Mouse (Mus musculus) thymus, postnatal 14 days (tissue): Measurements from ENCODE around the gene Msh4.

ENCODE experiments used
- DNase-seq: peaks from one replicate; pipeline ENCODE4 v3.0.0; 2021

Gene Msh4

DNA sequence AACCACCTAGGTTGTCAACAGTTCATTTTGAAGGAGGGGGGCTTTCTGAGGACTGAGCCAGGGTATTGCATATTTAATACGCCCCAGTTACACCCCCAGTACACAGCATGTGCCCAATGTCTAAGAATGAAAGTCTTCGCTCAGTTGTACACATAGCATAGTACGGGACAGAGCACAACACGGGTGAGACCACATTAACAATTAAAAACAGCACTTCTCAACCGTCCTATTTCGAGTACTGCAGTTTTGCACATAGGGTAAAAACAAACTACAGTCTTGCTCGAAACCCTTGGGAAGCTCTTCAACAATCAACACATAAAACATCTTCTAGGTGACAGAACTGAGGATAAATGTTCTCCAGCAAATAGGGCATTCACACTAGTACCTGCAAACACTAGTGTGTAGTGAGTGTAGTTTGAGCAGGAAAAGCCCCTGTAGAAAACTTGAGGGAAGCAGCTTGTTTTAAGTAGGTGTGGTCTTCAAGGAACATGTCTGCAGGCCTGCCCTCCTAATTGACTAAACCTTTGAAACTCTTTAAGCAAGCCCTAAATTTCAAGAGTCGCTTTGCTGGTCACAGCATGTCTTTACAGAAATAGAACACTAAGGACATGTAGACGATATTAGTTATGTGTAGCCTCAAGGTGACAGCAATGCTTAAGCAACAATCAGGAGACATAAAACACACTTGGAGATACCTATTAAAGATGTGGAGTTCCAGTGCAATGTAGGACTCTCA is at the start of gene Msh4:
Gene Msh4 (minus strand): TSS at position 3 of the 736 bp plus-strand sequence.
- DNase-seq, result no peak

DNA sequence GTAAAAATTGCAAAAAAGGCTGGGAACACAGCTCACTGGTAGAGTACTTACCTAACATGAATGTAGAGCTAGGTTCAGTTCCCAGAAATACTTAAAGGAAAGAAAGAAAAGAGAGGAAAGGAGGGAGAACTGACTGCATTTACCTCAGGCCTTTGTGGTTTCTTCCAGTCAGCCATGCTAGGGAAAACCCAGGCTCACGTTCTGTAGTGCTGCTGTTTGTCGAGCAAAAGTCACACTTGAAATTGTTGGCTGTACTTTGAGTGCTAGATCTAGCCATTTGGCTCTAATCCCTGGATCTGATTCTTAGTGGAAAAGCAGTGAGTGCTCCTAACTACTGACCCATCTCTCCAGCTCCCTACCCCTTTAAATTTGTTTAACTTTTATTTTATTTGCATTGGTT is 42.2 kb upstream of the Msh4 start:
- no peak for DNase-seq

DNA sequence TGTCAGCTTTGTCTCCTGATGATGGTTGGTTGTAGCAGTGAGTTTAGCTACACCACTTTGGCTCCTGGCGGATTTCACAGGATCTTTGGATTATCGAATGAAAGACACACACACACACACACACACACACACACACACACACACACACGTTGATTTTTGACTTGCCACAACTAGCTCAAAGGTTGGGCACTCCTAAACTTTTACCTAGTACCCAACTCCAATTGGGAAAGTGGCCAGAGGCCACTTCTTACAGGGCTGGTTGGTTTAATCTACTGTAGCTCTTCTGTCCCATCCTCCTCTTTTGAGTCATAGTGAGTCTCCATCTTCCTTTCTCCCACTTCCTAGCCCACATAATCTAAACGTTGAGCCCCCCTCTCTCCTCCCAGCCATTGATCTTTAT is 41.3 kb upstream of the Msh4 start:
- DNase-seq, result no peak

DNA sequence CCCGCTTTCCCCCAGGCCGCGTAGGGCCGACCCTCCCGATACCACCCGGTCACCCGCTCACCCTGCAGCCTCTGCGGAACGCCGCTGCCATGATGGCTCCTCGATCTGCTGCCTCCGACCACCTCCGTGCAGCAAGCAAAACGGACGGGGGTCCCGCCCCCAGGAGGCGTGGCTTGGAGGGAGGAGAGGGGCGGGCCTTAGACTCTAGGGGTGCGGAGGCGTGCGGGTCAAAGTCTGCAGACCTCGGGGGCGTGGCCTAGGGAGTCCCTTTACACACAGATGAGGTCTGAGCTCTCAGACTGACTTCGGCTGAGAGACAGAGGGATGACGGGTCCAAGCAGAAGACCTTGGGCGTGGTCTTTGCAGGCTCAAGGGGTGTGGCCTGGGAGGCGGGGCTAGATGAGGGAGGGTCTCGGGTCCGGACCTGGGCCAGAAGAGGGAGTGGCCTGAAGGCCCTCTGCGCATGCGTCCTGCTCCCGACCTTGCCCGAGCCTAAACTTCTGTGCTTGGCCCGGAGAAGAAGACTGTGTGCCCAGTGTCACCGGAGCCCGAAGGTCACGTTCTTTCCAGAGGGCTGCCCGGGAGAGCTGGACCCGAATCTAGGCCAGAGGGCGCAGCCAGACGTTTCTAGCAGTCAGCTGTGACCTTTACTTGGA is 38.5 kb upstream of the Msh4 start, which contains the start of gene Acadm:
Gene Acadm (minus strand): TSS at position 298 of the 656 bp plus-strand sequence.
- DNase-seq, result peak; percentile 99

DNA sequence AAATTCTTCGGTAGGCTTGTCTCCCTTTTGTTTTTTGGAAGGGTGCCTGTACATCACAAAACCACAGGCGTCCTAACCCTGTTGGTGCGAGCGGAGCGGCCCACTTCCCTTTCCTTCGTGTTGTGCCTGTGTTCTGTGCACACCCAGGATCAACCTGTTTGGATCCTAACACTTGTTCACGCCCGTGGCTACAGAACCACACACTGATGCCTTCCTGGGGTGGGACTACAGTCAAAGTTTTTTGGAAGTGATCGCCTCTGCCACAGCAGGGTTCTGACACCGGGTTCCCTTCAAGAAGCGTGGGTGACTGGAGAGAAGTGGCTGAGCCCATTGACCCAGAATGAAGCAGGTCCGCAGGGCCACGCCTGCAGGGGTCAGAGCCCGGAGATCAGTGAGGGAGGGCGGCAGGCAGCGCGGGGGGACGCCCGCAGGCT is 38.0 kb upstream of the Msh4 start:
- DNase-seq, result no peak

DNA sequence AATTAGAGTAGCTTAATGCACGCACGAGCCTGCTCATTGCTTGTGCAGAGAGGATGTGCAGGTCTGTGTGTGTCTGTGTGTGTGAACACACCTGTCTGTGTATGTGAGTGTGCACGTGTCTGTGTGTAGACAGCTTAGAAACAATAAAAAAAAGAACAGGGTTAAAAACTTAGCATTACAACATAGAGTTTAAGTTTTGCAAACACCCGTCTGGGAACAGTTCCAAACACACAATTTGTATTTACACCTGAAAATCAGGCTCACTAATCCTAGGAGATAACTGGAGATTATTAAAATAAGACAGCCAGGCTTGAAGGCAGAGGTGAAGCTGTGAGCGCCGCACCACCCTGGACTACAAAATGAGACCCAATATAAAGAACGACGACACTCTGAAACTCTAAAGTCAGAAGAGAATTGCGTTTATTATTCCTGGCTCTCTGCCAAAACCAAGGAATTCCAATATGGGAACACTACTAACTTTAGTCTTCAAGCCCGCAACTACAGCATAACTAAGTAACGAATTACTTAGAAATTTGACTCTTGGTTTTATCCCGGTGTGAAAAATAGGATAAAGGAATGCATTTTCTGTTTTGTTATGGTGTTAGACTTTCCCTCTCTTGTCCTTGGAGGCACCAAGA is 37.2 kb upstream of the Msh4 start:
- no peak for DNase-seq

DNA sequence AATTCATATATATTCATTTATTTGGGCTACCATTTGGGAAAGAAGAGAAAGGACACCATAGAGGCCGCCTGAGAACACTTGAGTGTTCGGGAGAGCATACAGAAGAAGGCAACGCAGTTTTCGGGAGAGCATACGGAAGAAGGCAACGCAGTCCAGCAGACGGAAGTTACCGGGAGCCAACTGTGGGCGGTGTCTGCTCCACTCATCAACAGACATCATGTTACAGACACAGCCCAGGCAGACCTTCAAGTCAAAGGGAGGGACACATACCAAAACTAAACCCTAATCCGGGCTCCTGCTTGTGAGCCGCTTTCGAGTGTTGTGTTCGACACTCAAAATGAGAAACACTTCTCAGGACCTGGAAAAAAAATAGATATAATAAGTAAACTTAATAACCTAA is 35.7 kb upstream of the Msh4 start:
- no peak for DNase-seq

DNA sequence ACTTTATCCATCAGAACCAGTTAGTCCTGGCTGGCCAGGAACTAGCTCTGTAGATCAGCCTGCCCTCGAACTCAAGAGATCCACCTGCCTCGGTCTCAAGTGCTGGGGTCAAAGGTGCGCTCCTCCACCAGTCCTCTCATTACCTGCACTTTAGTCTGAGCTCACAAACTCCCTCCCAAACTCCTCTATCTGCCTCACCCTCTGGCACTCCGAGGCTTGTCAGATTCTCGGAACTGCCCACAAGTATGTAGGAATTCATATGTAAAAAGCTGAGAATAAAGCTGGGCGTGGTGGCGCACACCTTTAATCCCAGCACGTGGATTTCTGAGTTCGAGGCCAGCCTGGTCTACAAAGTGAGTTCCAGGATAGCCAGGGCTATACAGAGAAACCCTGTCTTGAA is 34.5 kb upstream of the Msh4 start:
- no peak for DNase-seq

DNA sequence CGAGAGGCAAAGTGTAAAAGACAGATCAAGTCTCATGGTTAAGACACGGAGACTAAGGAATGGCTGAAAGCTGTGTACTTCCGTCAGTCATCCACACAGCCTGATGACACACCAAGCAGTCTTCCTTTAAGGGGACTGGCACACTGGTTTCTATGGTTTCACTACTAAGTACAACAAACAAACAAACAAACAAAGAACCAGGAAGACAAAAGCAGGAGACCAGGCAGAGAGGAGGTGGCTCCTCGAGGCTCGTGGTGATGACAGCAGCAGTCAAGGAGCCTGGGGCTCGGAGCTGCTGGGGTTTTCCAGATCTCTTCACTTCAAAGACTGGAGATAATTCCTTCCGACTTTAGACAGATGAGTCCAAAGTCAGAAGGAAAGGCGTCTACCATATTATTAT is 34.1 kb upstream of the Msh4 start:
- DNase-seq, result no peak

DNA sequence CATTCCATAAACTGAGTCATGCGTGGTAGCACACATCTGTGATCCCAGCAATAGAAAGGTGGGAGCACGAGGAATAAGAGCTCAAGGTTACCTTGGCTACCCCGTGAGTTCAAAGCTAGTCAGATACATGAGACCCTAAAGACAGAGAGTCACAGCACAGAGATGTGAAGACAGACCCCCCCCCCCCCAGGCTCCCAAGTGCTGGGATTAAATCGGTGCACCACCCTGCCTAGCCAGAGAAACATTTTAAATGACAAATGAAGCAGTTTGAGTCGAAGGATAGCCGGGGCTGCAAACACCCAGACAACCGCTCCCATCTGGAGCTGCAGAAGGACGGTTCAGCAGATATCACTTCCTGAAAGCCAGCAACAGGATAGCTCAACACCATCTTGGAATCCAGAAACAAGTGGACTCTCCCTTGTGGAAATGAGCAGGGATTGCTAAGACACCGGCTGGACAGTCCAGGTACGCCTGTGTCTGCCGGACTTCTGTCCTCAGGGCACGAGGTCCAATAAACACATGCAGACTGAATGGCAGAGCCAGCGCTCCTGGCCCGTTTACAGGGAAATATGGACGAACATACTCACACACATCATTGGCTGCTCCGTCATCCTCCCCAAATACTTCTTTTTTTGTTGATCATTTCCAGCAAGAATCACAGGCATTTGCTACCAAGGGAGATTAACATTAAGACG is 31.3 kb upstream of the Msh4 start:
- DNase-seq, result no peak

DNA sequence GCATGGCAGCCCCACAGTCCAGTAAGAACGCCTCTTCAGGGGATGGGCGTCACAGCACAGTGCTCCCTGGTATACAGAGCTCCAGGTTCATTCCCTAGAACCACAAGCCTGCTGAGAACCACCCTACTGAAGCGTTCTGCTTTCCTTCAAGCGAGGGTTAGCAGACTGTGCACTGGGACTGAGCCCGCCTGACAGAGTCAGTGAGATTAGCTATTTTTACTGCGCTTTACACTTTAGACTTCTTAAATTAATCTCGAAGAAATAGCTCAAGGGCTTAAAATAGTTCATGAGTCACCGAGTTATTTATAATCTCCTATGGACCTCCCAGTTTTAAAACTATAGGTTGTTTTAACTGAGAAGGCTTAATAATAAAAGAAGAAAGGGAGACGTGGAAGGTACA is 29.9 kb upstream of the Msh4 start:
- DNase-seq, result no peak

DNA sequence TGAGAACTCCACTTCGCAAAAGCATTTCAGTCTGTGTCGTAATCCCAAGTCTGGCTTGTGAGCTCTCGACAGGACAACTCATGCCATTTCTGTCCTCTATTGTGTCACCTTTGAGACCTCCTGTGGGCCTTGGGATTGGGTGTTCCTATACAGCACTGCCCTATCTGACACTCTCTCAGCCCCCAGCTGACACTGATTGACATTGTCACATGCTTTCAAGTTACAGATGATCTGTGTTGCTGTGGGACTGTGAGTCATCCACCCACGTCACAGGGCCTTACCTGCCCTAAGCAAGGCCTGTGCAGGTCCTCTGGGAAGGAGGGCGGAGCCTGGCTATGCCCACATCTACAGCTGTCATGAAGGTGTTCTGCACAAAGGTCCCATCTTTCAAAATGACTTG is 26.5 kb upstream of the Msh4 start:
- DNase-seq, result no peak

DNA sequence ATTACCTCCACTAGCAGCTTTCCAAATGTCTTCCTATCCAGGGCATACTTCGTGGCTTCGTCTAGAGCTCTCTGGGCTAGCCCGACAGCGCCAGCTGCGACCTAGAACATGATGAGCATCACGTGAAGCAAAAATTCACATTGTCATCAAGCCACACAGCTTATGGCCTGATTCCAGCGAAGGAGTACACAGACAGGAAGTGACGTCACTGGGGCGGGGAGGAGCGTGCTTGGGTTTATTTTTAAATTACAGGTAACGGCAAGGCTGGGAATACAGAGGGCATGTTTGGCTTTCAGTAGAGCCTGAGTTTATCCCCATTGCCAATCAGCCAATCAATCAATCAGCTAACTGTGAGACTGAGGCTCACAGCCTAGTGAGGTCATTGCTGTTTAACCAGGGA is 23.6 kb upstream of the Msh4 start:
- peak; percentile 31 for DNase-seq

DNA sequence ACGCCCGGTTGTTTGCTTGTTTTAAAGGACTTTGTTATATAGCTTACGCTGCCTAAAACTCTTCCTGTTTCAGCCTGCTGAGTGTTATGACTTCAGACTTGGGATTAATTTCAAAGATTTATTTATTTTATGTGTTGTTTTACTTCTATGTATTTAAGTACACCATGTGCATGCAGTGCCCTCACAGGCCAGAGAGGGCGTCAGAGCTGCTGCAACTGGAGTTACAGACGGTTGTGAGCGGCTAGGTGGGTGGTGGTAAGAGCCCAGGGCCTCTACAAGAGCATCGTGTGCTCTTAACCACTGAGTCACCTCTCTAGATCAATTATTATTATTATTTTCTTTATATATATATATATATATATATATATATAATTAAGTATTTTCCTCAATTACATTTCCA is 20.4 kb upstream of the Msh4 start:
- DNase-seq, result no peak

DNA sequence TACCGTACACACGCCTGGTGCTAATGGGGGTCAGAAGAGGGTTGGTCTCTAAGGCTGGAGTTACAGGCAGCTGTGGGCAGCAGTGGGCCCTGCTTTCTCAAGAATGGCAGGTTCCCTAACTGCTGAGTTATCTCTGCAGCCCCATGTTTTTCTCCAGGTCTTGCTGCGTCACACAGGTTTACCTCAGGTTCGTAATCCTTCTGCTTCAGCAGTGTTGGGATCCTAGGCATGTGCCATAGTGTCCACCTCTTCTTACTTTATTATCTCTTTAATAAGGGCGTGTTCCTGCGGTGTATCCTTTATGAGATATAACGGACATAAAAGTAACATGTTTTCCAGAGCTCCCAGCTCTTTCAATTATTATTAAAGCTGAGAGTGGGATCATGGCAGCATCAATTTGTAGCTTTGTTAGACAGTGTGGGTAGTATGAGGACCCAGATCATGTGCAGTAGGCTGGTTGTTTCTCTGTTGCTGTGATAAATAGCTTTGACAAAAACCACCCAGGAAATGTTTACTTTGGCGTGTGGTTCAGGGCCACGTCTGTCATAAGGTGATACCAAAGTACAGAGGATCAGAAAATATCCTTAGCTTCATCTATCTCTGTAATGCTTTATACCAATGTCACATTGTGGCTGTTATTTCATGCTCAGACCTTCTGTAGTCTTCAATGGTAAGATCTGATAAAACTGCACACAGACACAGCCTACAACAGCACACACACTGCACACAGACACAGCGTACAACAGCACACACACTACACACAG is 15.4 kb upstream of the Msh4 start:
- no peak for DNase-seq

DNA sequence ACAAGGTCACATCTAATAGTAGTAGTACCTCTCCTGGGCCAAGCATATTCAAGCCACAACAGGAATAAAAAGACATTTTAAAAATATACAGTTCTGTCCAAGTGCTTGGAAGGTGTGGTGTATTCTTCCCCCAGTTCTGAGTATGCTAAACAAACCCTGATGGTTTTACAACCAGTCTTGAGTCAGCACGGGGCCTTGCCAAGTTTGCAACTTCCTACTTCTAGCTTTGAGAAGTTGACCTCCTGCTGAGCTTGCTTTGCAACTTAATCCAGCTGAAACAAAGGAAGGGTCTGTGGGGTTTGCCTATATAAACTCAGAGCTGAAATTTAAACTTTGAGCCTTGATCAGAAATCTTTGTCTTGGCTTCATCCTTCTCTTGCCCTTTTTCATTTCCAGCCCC is 11.3 kb upstream of the Msh4 start:
- DNase-seq, result no peak

DNA sequence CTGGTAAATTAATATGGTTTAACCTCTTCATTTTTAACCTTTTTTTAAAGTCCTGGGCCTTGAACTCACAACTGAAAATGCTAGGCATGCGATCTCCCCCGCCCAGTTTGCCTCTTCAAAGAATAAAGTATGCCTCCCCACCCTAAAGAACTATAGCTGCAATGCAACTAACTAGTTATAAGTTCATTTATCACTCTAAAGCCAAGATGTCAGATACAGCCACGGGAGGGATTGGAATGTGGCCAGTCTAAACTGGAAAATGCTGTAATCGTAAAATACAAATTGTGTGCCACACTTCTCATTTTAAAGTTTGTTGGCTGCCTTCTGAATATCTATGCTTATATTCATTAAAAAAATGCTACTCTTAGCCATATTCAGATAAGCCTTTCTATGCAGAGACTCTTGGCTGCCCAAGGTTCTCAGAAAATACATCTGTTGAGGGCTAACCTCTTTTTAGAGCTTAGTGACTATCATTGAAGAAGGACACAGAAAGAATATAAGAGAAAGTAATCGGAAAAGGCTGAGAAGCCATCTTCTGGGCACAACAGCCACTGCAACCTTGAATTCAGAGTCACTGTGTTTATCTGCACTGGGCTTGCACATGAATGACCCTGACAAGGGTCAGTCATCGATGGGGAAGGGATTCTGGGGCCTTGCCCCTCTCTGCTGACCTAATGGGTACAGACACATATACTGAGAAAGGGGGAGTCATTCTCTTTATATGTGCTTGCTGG is 7.7 kb upstream of the Msh4 start:
- no peak for DNase-seq

DNA sequence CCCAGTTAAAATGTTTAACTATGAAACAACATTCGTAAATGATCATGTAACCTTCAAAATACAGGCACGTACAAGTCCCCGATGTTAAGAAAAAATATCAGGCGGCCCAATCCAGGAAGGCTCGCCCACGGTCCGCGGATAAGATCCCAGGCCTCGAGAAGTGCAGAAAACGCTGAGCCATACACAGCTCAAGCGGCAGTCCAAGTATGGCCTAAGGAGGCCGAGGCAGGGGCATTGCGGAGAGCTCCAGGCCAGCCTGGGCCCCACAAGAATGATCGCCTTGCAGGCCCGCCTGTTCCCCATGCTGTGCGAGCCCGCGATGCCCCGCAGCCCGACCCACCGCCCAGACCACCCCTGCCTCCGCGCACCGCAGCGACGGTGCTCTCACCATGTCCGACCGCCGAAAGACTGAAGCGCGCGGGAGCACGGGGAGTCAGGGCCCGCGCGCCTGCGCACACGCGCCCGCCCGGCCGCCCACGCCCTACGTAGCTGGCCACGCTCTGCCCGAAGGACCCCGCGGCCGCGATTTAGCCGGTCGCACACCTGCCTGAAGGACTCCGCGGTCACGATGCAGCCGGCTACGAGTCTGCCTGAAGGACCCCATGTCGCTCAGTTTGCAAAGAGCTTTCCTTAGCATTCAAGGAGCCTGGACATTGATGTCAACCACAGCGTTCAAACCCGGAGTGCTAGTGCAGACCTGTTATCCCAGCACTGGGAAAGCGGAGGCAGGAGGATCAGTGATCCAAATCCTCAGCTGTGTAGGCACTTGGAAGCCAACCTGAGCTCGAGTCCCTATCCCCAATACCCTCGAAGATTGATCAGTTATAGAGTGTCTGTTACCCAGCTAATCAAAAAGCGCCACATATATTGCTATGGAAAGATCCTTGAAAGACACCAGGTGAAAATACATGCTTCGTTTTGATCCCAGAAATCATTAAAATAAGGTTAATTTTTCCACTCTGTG is 6.9 kb upstream of the Msh4 start, which contains the start of gene Rabggtb:
Gene Rabggtb (minus strand): TSS at position 464 of the 964 bp plus-strand sequence.
- DNase-seq, result peak; percentile 96

DNA sequence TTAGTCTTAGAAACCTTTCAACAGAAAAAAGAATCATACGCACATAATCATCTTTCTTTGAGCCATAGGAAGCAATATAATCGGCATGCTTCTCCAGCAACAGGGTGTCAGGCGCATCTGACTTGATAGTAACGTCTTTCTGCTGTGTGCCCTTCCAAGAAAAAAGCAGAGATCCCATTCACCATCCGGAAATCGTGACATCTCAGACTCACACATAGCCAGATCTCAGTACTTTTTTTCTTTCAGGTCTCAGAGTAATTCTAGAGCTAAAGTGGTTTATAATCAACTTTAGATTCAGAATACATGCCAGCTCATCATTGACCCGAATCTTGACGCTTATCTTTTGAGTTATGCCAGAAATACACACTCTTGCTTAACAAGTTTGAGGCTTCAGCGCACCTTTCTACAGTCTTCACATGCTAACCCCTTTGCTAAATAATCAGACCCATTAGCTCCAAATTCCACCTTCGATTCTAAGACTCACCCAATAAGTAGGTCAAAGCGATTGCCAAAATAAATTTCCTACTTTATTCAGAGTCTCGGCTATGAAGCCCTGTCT is 6.0 kb upstream of the Msh4 start:
- DNase-seq, result no peak

DNA sequence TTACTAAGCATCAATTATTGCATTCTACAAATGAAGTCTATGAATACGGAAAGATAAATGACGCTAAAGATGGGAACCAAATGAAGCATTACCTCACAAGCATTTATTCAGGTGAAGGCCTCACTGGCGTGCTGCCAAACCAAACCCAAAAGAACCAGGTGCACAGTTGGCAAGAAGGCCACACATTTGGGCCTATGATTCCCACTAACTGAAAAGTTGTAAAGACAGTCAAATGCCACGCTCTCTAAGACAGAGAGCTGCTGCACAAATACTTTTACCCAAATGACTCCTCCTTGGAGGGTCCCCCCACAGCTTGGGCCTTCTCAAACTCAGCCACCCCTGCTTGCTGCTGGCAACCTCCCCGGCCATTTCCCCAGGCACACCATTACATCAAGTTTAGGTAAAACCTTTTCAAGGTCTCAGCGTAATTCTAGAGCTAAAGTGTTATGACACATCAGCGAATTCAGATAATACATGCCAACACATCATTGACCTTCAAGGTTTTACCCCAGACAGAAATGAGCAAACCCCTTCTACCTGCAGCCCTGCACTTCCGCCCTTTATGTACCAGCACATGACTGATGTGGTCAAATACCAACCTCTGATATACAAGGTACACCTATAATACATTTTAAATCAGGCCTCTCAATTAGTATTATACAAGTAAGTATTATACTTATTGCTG is 5.4 kb upstream of the Msh4 start:
- DNase-seq, result no peak
